Mouse (Mus musculus): Measurements from ENCODE around the gene Spsb4.
"Not testable (repeated sequence)": the region's sequence is repeated elsewhere in the genome, so short reads cannot be mapped to it uniquely, and the experiment has no call there.

DNA sequence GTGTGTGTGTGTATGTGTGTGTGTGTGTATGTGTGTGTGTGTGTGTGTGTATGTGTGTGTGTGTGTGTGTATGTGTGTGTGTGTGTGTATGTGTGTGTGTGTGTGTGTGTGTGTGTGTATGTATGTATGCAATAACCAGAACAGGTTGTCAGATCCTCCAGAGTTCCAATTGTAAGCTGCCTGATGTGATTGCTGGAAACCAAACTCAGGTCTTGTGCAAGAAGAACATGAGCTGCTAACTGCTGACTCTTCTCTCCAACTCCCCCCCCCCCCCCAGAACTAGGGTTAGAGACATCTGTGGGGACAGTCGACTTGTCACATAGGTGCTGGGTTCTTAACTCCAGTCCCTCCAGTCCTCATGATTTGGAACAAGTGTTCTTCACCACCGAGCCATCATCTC lies 82.2 kb downstream of the Spsb4 start:
- not testable (repeated sequence) for TF ChIP-seq POLR2A (IDR thresholded peaks at IDR 0.05; ENCODE audit: low read depth, low read length); CTCF (IDR thresholded peaks at IDR 0.05; ENCODE audit: extremely low read depth, insufficient read length, insufficient replicate concordance, low read depth, low read length)

Data from small intestine, adult 2 months (tissue).